Mouse (Mus musculus) embryonic facial prominence, embryonic 12.5 days (tissue): ENCODE data around the gene Defb25. TPM values are rescaled to one million over a fixed set of nuclear protein-coding genes. Genes with fewer than 3 reads are reported as not detected.

Source experiments
- ATAC-seq: fragments of 200-750 bp; cut with Nextera tagmentation; 2 replicates; pipeline ENCODE4 v1.8.0; 2017; ENCODE audit not compliant: insufficient number of reproducible peaks, insufficient read depth, low FRiP score, low TSS enrichment
- H3K27ac ChIP-seq: fragments of 300-500 bp; sonication (generic); 2 replicates; pipeline ENCODE4 v1.5.1; 2016; ENCODE audit warnings: mild to moderate bottlenecking
- H3K27me3 ChIP-seq: fragments of 300-500 bp; sonication (generic); 2 replicates; pipeline ENCODE4 v1.6.1; 2016; ENCODE audit warnings: mild to moderate bottlenecking, moderate library complexity
- H3K36me3 ChIP-seq: fragments of 300-500 bp; sonication (generic); 2 replicates; pipeline ENCODE4 v1.6.1; 2016; ENCODE audit warnings: mild to moderate bottlenecking
- H3K4me1 ChIP-seq: fragments of 300-500 bp; sonication (generic); 2 replicates; pipeline ENCODE4 v1.6.1; 2016
- H3K4me2 ChIP-seq: fragments of 300-500 bp; sonication (generic); replicated peaks from 2 replicates; pipeline ENCODE4 v1.6.1; 2016; ENCODE audit warnings: mild to moderate bottlenecking, moderate library complexity
- H3K4me3 ChIP-seq: fragments of 300-500 bp; sonication (generic); 2 replicates; pipeline ENCODE4 v1.5.1; 2016; ENCODE audit warnings: mild to moderate bottlenecking
- H3K9ac ChIP-seq: fragments of 300-500 bp; sonication (generic); 2 replicates; pipeline ENCODE4 v1.6.1; 2016; ENCODE audit warnings: mild to moderate bottlenecking, moderate library complexity
- H3K9me3 ChIP-seq: fragments of 300-500 bp; sonication (generic); 2 replicates; pipeline ENCODE4 v1.6.1; 2016; ENCODE audit warnings: mild to moderate bottlenecking, moderate library complexity
- WGBS: fragments of 180-500 bp; shearing (Covaris S2); methylation state at CpG from one replicate; pipeline ENCODE4 v1.1.7; 2016; 5-methylcytosine and 5-hydroxymethylcytosine counted together
- polyA plus RNA-seq: library from polyadenylated mRNA; unstranded; fragments of >200 nt; fragmentation: Nextera tagmentation; extraction: Ambion mirVana; gene quantifications from 2 replicates; pipeline ENCODE4 v1.2.1, GENCODE M21; 2016

Gene Defb25
- polyA plus RNA-seq, 1 experiment from 2014 or later = not detected

DNA sequence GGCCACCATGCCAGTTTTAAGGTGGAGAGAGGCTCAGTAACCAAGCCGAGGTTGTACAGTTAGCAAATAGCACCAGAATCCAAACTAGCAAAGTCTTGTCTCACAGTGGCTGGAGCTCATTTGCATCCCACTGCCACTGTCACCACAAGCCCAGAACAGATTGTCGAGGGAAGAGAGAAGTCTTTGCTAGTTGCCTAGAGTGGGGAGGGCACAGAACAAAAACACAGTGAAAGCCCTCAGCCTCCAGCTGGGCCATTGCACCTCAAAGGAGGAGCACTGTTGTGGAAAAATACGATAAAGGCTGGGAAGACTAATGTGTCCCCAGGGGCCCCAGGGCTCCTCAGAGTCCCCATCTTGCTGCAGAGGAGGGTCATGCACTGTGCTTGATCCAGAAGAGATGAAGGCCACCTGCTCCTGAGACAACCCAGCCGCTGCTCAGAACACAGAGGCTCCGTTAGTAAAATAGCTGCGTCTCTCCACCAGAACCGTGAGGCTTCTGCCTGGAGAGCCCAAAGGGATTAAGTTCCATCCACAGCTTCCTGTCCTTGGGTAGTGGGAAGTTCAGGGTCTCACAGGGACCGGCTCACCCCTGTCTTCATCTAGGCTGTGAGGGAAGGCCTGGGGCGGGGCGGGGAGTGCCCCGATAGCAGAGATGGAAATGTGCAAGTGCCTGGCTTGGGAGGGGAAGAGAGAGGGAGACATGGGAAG, 16.7 kb upstream of the Defb25 start:
- Histone ChIP-seq H3K27me3 (no peaks in the 10 kb centered on the region), H3K27ac (no peak overlapping the region), H3K36me3 (no peaks in the 10 kb centered on the region), H3K4me2 (no peak overlapping the region), H3K9me3 (no peaks in the 10 kb centered on the region), H3K9ac (no peak overlapping the region), H3K4me1 (peaks cover 8% of the 10 kb centered on the region; the same call in 1 of the 2 replicates), H3K4me3 (no peak overlapping the region)
- whole genome bisulfite sequencing = 18% methylated on average over 11 of the region's 11 CpGs
- ATAC-seq = peak; percentile 47; the same call in 1 of the 2 replicates

DNA sequence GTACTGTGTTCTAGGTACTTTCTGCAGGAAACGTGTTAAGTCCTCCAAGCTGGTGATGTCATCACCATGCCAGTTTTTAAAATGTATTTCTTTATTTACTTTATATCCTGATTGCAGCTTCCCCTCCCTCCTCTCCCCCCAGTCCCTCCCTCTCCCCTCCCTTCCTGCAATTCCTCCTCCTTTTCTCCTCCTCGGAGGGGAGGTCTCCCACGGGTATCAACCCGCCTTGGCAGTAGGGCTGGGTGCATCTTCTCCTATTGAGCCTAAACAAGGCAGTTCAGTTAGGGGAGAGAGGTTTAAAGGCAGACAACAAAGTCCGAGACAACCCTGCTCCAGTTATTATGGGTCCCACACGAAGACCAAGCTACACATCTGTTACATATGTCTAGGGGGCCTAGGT, 16.0 kb upstream of the Defb25 start:
- no peak overlapping the region for H3K9ac ChIP-seq
- H3K4me2 ChIP-seq = no peak overlapping the region
- H3K9me3 ChIP-seq = no peaks in the 10 kb centered on the region
- no peak for ATAC-seq
- H3K27me3 ChIP-seq = 0 out of 2 replicates have a peak, but pooled peaks cover 3% of the 10 kb centered on the region
- no peaks in the 10 kb centered on the region for H3K36me3 ChIP-seq
- peaks cover 8% of the 10 kb centered on the region; the same call in 1 of the 2 replicates for H3K4me1 ChIP-seq
- no peak overlapping the region for H3K27ac ChIP-seq
- whole genome bisulfite sequencing = 48% methylated on average over 6 of the region's 6 CpGs
- no peak overlapping the region for H3K4me3 ChIP-seq

DNA sequence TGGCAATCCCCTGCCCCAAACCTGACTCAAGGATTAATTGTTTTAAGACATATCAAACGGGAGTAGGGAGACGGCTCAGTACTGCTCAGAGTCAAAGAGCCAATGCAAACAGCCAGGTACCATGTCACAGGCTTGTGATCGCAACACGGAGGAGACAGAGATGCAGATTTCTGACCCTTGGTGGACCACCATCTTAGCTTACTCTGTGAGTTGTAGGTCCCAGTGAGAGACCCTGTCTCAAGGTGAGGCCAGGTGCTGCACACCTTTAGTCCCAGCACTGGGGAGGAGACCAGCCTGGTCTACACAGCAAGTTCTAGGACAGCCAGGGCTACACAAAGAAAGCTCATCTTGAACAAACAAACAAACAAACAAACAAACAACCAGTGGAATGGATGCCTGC, 14.5 kb upstream of the Defb25 start:
- no peak overlapping the region for H3K9ac ChIP-seq
- H3K27me3 ChIP-seq = 0 out of 2 replicates have a peak, but pooled peaks cover 3% of the 10 kb centered on the region
- no peak overlapping the region for H3K27ac ChIP-seq
- H3K4me2 ChIP-seq = no peak overlapping the region
- 85% methylated on average over 4 of the region's 4 CpGs for WGBS
- no peak overlapping the region for H3K4me3 ChIP-seq
- H3K9me3 ChIP-seq = no peaks in the 10 kb centered on the region
- no peak for ATAC-seq
- peaks cover 8% of the 10 kb centered on the region; the same call in 1 of the 2 replicates for H3K4me1 ChIP-seq
- no peaks in the 10 kb centered on the region for H3K36me3 ChIP-seq

DNA sequence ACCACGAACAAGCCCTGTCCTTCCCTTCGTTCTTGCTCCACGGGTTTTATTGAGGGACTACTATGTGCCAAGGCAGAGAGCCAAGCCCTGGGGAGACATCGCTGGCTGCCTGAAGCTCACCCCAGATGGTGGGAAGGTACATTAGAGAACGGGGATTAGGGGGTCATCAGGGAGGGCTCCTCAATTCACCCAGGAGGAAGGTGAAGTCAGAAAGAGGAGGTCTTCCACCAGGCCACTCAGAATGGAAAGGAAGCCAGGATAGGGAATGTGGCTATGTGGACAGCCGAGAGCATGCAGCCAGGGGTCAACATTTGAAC, 14.1 kb upstream of the Defb25 start:
- H3K4me3 ChIP-seq = no peak overlapping the region

DNA sequence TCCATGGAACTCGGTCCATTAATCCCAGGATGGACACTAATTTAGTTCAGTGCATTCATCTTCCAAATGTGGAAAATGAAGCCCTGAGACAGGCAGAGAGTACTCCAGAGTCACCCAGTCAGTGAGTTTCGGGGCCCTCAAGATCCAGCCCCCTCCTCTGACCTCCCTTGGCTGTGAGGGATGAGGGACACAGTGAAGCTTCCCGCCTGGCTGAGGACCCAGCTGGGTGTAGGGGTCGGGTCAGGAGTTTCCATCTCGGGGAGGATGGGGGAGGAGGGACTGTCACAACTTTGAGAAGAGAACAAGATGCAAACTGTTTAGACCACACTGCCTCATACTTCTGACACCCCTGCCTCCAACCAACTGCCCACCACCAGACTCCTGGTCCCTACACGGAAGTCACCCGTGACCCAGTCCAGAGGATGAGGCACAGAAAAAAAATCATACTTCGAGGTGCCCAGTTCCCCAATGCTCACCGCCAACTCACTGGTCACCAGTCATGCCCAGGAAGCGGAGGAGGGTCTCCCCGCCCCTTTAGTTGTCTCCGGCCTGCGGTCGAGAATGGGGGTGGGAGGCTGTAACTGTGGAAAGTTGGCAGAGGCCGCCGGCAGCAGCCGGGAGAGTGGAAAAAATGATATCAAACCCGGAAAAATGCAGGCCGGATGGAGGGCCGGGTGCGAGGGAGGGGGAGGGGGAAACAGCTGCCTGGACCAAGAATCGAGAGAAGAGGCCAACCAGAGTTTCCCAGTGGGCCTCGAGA, 13.6 kb upstream of the Defb25 start:
- Histone ChIP-seq H3K4me3 (no peak overlapping the region), H3K9ac (no peak overlapping the region), H3K36me3 (no peaks in the 10 kb centered on the region), H3K4me2 (no peak overlapping the region), H3K27me3 (0 out of 2 replicates have a peak, but pooled peaks cover 3% of the 10 kb centered on the region), H3K27ac (no peak overlapping the region), H3K9me3 (no peaks in the 10 kb centered on the region), H3K4me1 (peaks cover 8% of the 10 kb centered on the region; the same call in 1 of the 2 replicates)
- 76% methylated on average over 23 of the region's 23 CpGs for WGBS
- ATAC-seq = no peak

More for the DNA sequence above, 14.1 kb upstream of the Defb25 start:
- Histone ChIP-seq H3K4me2 (no peak overlapping the region), H3K27me3 (0 out of 2 replicates have a peak, but pooled peaks cover 3% of the 10 kb centered on the region), H3K27ac (no peak overlapping the region), H3K9me3 (no peaks in the 10 kb centered on the region), H3K9ac (no peak overlapping the region), H3K4me1 (peaks cover 8% of the 10 kb centered on the region; the same call in 1 of the 2 replicates), H3K36me3 (no peaks in the 10 kb centered on the region)
- WGBS = 87% methylated on average over 6 of the region's 6 CpGs
- ATAC-seq = no peak

DNA sequence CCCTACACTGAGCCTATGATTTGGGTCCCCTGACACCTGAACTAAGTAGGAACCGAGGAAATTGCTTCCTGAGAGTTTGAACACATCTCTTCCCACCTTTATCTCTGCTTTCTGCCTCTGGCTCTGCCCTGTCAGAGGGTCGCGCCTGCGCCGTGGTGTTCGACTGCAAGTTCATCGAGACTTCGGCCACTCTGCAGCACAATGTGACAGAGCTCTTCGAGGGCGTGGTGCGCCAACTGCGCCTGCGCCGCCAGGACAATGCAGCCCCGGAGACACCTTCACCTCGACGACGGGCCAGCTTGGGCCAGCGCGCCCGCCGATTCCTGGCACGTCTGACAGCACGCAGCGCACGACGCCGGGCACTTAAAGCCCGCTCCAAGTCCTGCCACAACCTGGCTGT, 11.5 kb upstream of the Defb25 start:
- H3K36me3 ChIP-seq = no peaks in the 10 kb centered on the region
- H3K27me3 ChIP-seq = peaks cover 7% of the 10 kb centered on the region; the same call in 1 of the 2 replicates
- H3K4me1 ChIP-seq = no peaks in the 10 kb centered on the region
- H3K4me2 ChIP-seq = no peak overlapping the region
- 74% methylated on average over 29 of the region's 29 CpGs for WGBS
- no peak overlapping the region for H3K9ac ChIP-seq
- H3K27ac ChIP-seq = no peak overlapping the region
- no peaks in the 10 kb centered on the region for H3K9me3 ChIP-seq
- no peak for ATAC-seq
- H3K4me3 ChIP-seq = no peak overlapping the region

DNA sequence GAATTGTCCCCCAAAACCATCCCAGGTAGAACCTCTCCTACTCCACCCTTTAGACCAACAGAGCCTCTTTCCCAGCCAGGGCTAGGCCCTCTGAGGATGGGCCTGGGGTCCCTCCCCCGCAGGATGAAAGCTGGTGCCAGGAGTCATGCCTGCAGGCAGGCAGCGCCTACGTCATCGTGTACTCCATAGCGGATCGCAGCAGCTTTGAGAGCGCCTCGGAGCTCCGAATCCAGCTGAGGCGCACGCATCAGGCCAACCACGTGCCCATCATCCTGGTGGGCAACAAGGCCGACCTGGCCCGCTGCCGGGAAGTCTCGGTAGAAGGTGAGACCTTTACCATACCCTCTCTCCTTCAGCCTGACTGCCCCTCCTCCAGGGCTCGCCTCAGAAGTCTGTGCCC, 10.5 kb upstream of the Defb25 start:
- ATAC-seq = no peak
- H3K4me2 ChIP-seq = peak overlapping the region; percentile 7; the same call in 1 of the 2 replicates

DNA sequence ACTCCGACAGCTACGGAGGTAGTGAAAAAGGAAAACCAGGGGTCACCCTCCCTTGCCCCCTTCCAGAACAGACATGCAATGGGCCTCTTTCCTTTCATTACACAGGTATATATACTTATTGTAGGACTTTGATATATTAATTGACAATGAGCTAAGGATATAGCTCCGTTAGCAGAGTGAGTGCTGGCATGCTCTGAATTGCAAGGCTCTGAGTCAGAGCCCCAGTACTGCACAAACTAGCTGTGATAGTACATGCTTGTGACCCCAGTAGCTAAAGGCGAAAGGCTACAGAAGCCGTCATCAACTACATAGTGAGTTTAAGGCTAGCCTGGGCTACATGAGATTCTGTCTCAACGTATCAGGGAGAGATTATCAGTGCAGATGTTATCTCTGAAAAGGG, 7.1 kb upstream of the Defb25 start:
- no peak for ATAC-seq
- Histone ChIP-seq H3K4me1 (peaks cover 11% of the 10 kb centered on the region; the same call in 1 of the 2 replicates), H3K9me3 (no peaks in the 10 kb centered on the region), H3K27ac (no peak overlapping the region), H3K4me3 (no peak overlapping the region), H3K27me3 (peaks cover 50% of the 10 kb centered on the region), H3K36me3 (no peaks in the 10 kb centered on the region), H3K9ac (no peak overlapping the region), H3K4me2 (no peak overlapping the region)
- WGBS = 88% methylated on average over 6 of the region's 6 CpGs

More for the DNA sequence above, 10.5 kb upstream of the Defb25 start:
- Histone ChIP-seq H3K9me3 (no peaks in the 10 kb centered on the region), H3K4me3 (no peak overlapping the region), H3K9ac (no peak overlapping the region), H3K27me3 (peaks cover 17% of the 10 kb centered on the region), H3K27ac (no peak overlapping the region), H3K4me1 (no peaks in the 10 kb centered on the region), H3K36me3 (no peaks in the 10 kb centered on the region)
- 37% methylated on average over 17 of the region's 17 CpGs for WGBS

DNA sequence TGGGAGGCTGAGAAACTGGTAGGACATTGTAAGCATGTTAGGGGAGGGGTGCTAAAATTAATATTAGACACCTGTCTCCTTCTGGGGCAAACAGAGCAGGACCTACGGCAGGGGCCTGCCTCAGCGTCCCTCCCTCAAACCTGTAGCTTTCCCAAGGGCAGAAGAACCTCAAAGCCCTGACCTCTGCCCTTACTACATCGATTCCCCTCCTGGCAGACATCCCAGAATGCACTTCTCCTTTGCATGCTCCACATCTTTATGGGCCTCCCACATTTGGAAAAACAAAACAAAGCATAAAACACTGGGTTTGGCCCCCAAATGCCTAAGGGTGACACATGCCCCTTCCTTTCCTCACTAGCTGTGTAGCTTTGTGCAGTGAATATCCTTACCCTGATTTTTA, 6.4 kb upstream of the Defb25 start:
- no peaks in the 10 kb centered on the region for H3K9me3 ChIP-seq
- no peak overlapping the region for H3K4me2 ChIP-seq
- no peak overlapping the region for H3K27ac ChIP-seq
- no peak for ATAC-seq
- peaks cover 47% of the 10 kb centered on the region for H3K27me3 ChIP-seq
- no peaks in the 10 kb centered on the region for H3K36me3 ChIP-seq
- no peak overlapping the region for H3K4me3 ChIP-seq
- H3K4me1 ChIP-seq = peaks cover 11% of the 10 kb centered on the region; the same call in 1 of the 2 replicates
- no peak overlapping the region for H3K9ac ChIP-seq
- WGBS = 50% methylated on average over 3 of the region's 3 CpGs

DNA sequence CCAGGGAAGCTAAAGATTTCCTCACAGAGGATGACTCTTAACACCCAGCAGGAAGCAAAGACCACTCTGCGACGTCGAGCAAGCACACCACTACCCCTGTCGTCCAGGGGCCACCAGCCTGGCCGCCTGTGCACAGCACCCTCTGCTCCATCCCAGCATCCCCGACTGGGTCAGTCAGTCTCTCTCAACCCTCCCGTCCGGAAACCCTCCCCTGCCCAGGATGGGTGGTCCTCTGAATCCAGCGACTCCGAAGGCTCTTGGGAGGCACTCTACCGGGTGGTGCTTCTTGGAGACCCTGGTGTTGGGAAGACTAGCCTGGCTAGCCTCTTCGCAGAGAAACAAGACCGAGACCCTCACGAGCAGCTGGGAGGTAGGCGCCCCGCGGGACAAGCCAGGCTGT, 5.2 kb upstream of the Defb25 start:
- Histone ChIP-seq H3K36me3 (no peaks in the 10 kb centered on the region), H3K4me3 (no peak overlapping the region), H3K27me3 (peaks cover 47% of the 10 kb centered on the region), H3K4me1 (peaks cover 11% of the 10 kb centered on the region; the same call in 1 of the 2 replicates), H3K4me2 (no peak overlapping the region), H3K27ac (no peak overlapping the region), H3K9ac (no peak overlapping the region), H3K9me3 (no peaks in the 10 kb centered on the region)
- no peak for ATAC-seq
- 40% methylated on average over 17 of the region's 17 CpGs for WGBS

DNA sequence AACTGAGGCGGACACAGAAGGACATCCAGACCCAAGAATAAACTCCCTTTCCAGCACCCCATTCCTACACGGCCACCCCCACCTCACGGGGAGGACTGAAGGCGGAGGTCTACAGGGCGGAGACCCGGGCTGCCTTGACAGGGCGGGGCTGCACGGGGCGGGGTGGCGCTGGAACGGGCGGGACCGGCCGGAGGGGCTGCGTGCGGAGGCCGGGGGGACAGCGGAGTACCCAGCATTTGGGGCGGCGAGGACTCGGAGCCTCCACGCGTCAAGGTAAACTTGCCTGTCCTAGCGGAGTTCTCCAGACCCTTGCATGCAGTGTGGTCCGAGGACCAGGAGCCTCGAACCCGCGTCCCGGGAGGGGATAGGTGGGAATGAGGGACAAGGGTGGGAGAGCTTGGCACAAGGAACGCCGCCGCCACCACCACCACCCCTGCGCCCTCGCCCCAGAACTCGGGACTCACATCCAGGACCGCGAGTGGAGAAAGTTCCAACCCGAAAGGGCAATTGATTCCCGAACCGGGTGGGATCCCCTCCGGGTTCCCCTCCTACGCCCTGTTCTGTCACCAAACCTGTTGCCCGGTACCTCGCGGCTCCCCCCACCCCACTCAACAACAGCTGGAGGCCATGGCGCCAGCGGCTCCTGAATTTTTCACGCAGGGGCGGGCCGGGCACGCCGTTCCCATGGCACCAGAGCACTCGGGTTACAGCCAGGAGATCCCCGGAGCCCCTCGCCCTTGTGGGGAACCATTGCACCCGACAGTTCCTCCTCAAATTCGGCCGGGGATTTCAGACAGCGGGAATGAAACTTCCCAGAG, 4.1 kb upstream of the Defb25 start, which contains the start of gene Rem1:
TSS of gene Rem1 (plus strand) at position 178 of the 818 bp plus-strand sequence.
- no peaks in the 10 kb centered on the region for H3K36me3 ChIP-seq
- H3K4me3 ChIP-seq = peak within 1 kb of the TSS; percentile 42
- H3K9ac ChIP-seq = peak within 1 kb of the TSS; percentile 36
- no peaks in the 10 kb centered on the region for H3K9me3 ChIP-seq
- peak; percentile 68; the same call in 1 of the 2 replicates for ATAC-seq
- H3K27me3 ChIP-seq = peaks cover 47% of the 10 kb centered on the region
- no peak within 1 kb of the TSS for H3K27ac ChIP-seq
- H3K4me1 ChIP-seq = peaks cover 11% of the 10 kb centered on the region; the same call in 1 of the 2 replicates
- H3K4me2 ChIP-seq = peak within 1 kb of the TSS; percentile 78
- 2% methylated on average over 58 of the region's 59 CpGs for WGBS
